Mouse (Mus musculus): Measurements from ENCODE around the gene Rtn2.
"Not testable (repeated sequence)": the region's sequence is repeated elsewhere in the genome, so short reads cannot be mapped to it uniquely, and the experiment has no call there.

The Rtn2 gene

GRCm38 (mm10) chr7:19268993-19269681, 13.3 kb upstream of the Rtn2 start:
- DNase-seq (ENCODE audit: low read depth, low spot score), result no peak

GRCm38 (mm10) chr7:19269721-19270441, 12.5 kb upstream of the Rtn2 start:
- peak; percentile 73 for DNase-seq (ENCODE audit: low read depth, low spot score)

- no peak for DNase-seq (ENCODE audit: low read depth, low spot score)
Observed at GRCm38 (mm10) chr7:19270509-19271237, 11.8 kb upstream of the Rtn2 start.

GRCm38 (mm10) chr7:19271238-19272172, 10.9 kb upstream of the Rtn2 start, which contains the start of gene Vasp:
Gene Vasp, minus strand, starts transcription at chr7:19271817.
- peak; percentile 71 for DNase-seq (ENCODE audit: low read depth, low spot score)

GRCm38 (mm10) chr7:19272173-19272764, 10.2 kb upstream of the Rtn2 start:
- no peak for DNase-seq (ENCODE audit: low read depth, low spot score)

GRCm38 (mm10) chr7:19276253-19276652, 6.2 kb upstream of the Rtn2 start:
- DNase-seq (ENCODE audit: low read depth, low spot score), result no peak

GRCm38 (mm10) chr7:19279052-19279451, 3.4 kb upstream of the Rtn2 start:
- DNase-seq (ENCODE audit: low read depth, low spot score), result no peak

GRCm38 (mm10) chr7:19279581-19280114, 2.8 kb upstream of the Rtn2 start, which contains the start of gene Ppm1n:
Gene Ppm1n, minus strand, starts transcription at chr7:19280064.
- no peak for DNase-seq (ENCODE audit: low read depth, low spot score)

- DNase-seq (ENCODE audit: low read depth, low spot score), result not testable (repeated sequence)
Observed at GRCm38 (mm10) chr7:19281680-19282304, 632 bp upstream of the Rtn2 start.

- no peak for DNase-seq (ENCODE audit: low read depth, low spot score)
Observed at GRCm38 (mm10) chr7:19282791-19283405, 474 bp downstream of the Rtn2 start.

- no peak for DNase-seq (ENCODE audit: low read depth, low spot score)
Observed at GRCm38 (mm10) chr7:19283406-19283804, 981 bp downstream of the Rtn2 start.

- no peak for DNase-seq (ENCODE audit: low read depth, low spot score)
Observed at GRCm38 (mm10) chr7:19284763-19285162, 2.3 kb downstream of the Rtn2 start.

- peak; percentile 84 for DNase-seq (ENCODE audit: low read depth, low spot score)
Observed at GRCm38 (mm10) chr7:19290969-19291596, 8.7 kb downstream of the Rtn2 start.

- DNase-seq (ENCODE audit: low read depth, low spot score), result peak; percentile 91
Observed at GRCm38 (mm10) chr7:19295503-19296185, 13.2 kb downstream of the Rtn2 start.

GRCm38 (mm10) chr7:19297034-19297433, 14.6 kb downstream of the Rtn2 start:
- DNase-seq (ENCODE audit: low read depth, low spot score), result no peak

- DNase-seq (ENCODE audit: low read depth, low spot score), result no peak
Observed at GRCm38 (mm10) chr7:19297794-19298193, 15.4 kb downstream of the Rtn2 start.

GRCm38 (mm10) chr7:19299194-19299593, 16.8 kb downstream of the Rtn2 start:
- peak; percentile 68 for DNase-seq (ENCODE audit: low read depth, low spot score)

All from skeletal muscle tissue, adult 2 months (tissue).